Mouse (Mus musculus): ENCODE results near the gene Rpl15. TPM values are rescaled to one million over a fixed set of nuclear protein-coding genes. Genes with fewer than 3 reads are reported as not detected.
"Not testable (repeated sequence)": the region's sequence is repeated elsewhere in the genome, so short reads cannot be mapped to it uniquely, and the experiment has no call there.

Gene Rpl15
- total RNA-seq, 2 experiments from 2014 or later: 528 to 555 TPM

DNA sequence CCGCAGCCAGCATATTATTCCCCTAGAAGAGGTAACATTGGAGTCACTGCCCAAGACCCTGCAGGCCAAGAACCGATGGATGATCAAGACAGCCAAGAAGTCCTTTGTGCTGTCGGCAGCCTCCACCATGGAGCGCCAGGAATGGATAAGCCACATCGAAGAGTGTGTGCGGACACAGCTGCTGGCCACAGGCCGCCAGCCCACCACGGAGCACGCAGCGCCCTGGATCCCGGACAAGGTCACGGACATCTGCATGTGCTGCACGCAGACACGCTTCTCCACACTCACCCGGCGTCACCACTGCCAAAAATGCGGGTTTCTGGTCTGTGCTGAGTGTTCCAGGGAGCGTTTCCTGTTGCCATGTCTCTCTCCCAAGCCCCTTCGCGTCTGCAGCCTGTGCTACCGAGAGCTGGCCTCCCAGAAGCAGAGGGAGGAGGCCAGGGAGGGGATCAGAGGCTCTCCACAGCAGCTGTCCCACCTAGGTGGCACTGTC is 28.5 kb downstream of the Rpl15 start:
- DNase-seq: no peak

DNA sequence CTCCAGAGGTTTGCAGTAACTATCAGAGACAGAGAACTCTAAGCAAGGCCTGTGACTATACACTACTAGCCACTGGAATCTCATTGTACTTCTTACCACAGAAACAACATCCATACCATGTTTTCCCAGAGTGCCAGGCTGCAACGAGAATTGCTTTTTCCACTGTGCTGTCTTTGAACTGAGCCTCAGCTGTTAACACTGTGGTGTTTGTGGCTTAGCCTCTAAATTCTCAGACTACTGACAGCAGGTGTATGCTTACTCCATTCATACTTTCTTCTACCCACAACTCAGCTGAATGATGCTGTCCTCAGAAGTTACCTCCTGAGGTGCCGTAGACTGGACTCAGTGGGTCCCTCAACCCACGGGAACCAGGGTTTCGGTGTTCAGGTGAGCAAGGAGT is 29.4 kb downstream of the Rpl15 start:
- no peak for DNase-seq

DNA sequence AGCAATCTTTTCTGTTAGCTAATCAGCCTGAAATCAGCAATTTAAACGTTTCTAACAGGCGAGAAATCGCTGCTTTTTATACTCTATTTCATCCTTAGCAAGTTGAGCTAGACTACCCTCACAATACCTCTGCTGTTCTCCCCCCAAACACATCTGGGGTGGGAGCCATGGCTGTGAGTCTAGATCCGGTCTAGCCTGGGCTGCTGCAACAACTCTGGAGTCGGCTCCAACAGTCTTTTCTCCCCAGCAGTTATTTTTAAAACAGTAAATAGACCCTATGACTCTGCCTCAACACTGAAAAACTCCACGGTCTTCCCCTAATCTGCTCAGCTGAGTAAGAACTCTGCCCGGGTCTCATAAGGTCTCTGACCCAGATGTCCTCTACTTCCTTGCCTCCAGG is 31.1 kb downstream of the Rpl15 start:
- no peak for DNase-seq

DNA sequence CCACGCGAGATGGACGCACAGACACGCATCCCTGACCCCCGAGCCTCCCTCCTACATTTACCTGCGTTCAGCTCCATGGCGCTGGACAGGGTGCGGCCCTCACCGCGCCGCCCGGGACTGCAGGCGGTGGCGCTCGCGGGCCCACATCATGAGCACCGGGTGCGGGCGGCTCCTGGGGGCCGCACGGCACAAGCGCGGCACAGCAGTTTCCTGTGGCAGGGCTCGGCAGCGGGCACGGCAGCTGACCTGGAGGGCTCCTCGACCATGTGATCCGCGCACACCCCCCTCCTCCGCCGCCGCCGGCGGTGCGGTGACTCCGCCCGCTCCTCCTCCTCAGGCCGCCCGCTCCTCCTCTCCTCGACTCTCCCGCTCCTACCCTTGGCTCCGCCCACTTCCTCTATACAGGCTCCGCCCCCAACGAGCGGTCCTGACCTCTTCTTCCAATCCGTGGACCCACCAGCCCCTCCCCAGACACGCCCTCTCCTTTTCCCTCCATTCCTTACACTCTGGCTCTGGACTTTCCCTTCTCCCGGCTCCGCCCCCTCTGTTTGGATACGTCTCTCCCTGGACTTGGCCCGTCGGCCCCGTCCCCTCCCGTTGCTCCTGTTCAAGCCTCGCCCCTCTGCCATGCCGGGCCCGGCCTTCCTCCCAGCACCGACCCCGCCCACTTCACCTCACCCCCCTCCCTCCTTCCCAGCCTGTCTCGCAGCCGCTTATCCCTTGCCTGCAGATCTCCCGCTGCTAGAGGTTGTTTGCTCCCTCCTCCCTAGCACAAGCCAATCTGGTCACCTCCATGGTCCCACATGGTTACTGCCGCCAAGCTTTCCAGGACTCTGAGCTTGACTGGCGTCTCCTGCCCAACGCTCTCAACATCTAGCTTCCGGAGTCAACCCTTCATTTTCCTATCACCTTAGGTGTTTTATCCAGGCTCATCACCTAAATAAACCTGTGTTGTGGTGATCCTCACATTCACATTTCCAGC is 32.1 kb downstream of the Rpl15 start, which contains the start of gene Nr1d2:
TSS of gene Nr1d2 (minus strand) at position 378 of the 982 bp plus-strand sequence.
- DNase-seq: peak; percentile 99 to 100

DNA sequence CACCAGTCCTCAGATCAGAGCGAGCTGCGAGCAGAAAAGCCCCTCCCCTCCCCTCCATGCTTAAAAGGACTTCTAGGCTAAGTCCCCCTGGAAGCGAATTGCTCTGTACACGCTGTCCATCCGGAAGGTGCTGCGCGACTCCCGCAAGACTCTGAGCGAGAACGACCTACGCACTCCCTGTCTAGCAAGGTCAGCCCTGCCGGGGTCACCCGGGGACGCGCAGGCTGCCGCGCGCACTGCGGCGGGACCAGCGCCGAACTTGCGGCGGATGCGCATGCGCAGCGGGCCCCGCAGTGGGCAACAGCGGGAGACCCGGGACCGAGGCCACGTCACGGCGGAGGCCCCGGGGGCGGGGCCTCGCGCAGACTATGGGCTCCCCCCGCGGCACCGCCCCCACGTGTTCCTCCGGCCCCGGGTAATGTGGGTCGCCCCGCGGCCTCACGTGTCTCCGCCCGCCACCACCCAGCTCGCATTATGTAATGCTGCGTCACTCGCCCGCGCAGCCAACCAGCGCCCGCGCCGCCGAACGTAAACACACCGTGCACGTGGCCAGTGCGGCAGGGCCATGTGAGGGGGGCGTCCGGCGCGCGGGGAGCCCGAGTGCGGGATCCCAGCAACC is 33.0 kb downstream of the Rpl15 start:
- peak; percentile 98 to 99 for DNase-seq

DNA sequence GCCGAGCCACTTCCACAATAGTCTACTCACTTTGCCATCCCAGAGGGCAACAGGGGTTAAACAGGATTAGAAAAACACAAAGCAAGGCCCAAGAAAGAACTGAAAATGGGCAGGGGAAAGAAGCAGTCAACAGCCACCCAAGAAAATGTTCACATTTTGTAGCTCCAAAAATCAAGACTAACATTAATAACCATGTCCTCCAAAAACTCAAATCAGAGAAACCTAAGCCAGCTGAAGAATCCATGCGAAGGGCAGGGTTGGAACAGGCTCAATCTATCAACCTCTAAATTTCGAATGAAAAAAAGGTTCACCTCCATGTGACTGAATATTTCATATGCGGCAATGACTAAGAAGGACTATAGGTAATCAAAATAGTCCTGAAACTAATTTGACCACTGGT is 33.8 kb downstream of the Rpl15 start:
- peak in 1 of 2 experiments; percentile 17 for DNase-seq

DNA sequence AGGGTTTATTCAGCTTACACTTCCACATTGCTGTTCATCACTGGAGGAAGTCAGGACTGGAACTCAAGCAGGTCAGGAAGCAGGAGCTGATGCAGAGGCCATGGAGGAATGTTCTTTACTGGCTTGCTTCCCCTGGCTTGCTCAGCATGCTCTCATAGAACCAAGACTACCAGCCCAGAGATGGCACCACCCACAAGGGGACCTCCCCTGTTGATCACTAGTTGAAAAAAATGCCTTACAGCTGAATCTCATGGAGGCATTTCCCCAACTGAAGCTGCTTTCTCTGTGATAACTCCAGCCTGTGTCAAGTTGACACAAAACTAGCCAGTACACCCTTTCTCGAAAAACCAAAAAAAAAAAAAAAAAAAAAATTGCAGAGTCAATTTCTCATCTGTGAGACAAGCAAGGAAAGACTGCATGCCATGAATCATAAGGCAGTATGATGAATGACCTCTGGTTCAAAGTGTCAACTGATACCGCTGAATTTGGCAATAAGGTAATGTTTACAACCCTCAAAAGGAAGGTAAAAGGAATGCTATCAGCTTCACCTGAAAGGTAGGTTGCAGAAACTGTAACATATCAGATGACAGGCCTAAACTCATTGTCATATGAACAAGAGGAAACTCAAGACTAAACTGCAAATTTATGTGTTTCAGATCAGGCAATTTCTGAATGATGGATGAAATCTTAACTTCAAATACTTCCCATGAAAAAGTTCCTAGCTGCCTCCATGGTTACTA is 34.5 kb downstream of the Rpl15 start:
- peak in 1 of 2 experiments; percentile 12 for DNase-seq

DNA sequence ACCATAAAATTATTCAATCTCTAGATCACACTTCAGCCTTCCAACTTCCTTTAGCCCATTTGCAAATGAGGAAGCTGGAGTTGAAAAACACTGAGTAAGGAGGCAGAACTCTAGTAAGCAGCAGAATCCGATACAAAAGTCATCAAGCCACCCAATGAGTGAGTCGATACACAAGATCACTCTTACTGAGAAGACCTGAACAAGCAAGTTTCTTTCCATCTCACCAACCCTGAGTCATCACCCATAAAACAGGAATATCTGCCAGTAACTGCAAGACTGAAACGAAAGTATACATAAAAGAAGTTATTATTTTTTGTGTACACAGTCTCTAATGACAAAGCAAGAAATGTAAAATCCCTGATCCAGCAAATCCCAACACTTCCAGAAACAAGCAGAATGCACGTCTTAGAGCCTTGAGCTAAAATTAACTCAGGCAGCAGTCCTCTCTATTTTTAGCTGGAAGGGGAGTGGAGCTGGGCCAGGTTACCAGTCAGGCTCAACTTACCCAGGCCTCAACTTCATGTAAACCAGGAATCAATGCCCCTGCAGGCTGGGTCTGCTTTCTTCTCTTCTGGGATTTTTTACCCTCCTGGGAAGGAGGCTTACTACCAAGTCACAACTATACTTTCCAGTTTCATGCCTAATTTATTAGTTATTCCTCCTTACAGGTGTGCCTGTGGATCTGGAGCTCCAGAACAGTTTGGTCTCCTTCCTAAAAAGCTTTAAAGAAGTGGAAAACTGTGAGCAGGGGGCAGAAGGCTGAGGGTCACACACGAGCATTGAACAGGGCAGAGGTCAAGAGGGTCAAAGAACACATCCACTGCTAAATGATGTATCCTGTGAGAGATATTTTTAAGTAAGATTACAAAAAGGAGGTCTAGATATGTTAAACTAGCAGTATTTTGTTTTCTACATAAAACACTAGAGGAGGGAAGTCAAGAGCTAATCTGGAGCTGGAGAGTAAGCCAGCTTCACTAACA is 36.9 kb downstream of the Rpl15 start:
- peak; percentile 63 to 64 for DNase-seq

DNA sequence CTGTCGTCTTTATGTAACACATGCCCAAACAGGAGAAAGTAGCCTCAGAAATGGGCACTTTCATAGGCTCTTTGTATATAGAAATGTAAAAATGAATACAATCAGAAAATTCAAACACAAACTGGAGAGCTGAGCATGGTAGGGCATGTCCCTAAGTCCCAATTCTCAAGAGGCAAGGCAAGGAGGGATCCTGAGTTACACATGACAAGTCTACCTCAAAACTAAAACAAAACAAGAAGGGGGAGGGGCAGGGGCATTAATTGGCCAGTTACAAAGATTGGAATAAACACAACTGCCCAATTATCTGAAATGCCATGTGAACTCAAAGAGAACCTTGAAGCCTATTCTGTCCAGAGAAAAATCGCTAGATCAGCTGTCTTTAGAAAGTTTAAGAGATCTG is 38.1 kb downstream of the Rpl15 start:
- DNase-seq: peak in 1 of 2 experiments; percentile 16

DNA sequence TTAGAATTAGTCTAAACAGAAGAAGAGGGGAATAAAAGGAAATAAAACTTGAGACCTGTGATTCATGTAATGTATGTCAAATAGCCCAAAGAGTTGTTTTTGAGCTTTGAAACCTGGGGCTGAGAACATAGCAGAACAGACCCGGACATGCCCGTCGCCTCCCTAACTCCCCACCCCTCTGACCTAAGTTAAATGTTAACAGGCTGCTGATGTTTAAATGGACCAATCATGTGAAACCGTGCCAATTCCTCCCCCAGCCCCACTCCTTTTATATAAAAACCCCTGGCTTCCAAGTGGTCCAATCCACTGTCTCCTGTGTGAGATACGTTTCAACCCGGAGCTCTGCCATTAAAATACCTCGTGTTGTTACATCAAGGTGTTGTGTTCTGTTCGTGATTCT is 39.3 kb downstream of the Rpl15 start:
- DNase-seq: not testable (repeated sequence)

DNA sequence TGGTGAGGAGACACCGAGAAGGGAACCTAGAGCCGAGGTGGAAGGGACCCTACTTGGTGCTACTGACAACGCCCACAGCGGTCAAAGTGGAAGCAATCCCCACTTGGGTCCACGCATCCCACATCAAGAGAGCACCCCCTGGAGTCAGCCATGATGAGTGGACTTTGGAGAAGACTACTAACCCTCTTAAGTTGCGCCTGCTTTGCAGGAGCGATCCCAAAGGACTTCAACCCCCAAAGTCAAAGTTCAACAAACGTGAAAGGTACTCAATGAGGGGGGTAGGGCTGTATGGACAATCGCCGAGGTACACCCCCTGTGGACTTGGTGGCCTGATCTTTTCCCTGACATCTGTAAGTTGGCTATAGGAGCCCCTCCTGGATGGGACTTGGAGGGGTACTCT is 41.4 kb downstream of the Rpl15 start:
- DNase-seq: not testable (repeated sequence)

DNA sequence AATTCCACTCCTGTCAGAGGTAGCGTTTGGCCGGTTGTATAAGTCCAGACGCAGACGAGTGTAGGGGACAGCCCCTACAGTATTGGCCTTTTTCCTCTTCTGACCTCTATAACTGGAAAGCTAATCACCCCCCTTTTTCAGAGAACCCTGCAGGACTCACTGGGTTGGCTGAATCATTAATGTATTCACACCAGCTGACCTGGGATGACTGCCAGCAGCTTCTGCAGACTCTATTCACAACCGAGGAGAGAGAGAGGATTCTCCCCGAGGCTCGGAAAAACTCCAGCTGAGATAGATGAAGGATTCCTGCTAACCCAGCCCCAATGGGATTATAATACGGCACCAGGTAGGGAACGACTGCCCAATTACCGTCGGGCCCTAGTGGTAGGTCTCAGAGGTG is 45.0 kb downstream of the Rpl15 start:
- peak in 1 of 2 experiments; percentile 34 for DNase-seq

DNA sequence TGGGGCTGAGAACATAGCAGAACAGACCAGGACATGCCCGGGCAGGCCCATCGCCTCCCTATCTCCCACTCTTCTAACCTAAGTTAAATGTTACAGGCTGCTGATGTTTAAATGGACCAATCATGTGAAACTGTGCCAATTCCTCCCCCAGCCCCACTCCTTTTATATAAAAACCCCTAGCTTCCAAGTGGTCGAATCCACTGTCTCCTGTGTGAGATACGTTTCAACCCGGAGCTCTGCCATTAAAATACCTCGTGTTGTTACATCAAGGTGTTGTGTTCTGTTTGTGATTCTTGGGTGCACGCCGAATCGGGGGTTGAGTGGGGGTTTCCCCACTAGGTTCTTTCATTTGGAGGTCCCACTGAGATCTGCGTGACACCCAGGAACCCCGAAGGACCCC is 45.8 kb downstream of the Rpl15 start:
- DNase-seq: not testable (repeated sequence)

DNA sequence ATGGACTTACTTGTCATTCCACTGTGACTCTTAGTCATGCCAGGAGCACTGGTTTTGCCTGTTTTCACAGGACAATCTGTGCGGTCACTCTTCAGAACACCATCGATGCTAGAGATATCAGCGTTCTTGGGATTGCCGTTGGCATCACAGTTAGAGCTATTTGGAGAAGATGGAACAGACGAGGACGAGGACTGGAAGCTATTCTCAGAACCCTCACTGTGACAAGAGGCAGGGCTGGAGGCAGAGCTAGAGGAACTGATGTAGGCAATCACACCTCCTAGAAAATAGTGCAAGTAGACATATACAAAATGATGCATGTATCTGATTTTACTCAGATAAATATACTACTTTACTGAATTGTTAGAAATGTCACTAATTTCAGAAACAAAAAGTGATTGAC is 49.2 kb downstream of the Rpl15 start:
- no peak for DNase-seq

Other genes starting within 250 kb of the Rpl15 start
- 10 to 100 TPM; 48.2 to 54.4 TPM for gene Nr1d2, start 32.3 kb downstream of the Rpl15 start, total RNA-seq (2021)
- gene Nkiras1, start 255 bp downstream of the Rpl15 start, total RNA-seq (2021): 10 to 100 TPM; 35.5 to 41.4 TPM
- 10 to 100 TPM; 40.8 to 45.5 TPM for gene Ube2e1, start 60.5 kb upstream of the Rpl15 start, total RNA-seq (2021)